Mouse (Mus musculus) neural tube, embryonic 12.5 days (tissue): Measurements from ENCODE around the gene Bola3. TPM values are rescaled to one million over a fixed set of nuclear protein-coding genes. Genes with fewer than 3 reads are reported as not detected.

Experiments used
- ATAC-seq: fragments of 200-750 bp; cut with Nextera tagmentation; 2 replicates; pipeline ENCODE4 v1.8.0; 2017; ENCODE audit warnings: low read depth, mild to moderate bottlenecking, moderate TSS enrichment, moderate library complexity; ENCODE audit not compliant: low FRiP score
- H3K27ac ChIP-seq: fragments of 300-500 bp; sonication (generic); 2 replicates; pipeline ENCODE4 v1.5.1; 2016
- H3K27me3 ChIP-seq: fragments of 300-500 bp; sonication (generic); replicated peaks from 2 replicates; pipeline ENCODE4 v1.6.1; 2016; ENCODE audit warnings: mild to moderate bottlenecking
- H3K36me3 ChIP-seq: fragments of 300-500 bp; sonication (generic); 2 replicates; pipeline ENCODE4 v1.6.1; 2016; ENCODE audit warnings: mild to moderate bottlenecking
- H3K4me1 ChIP-seq: fragments of 300-500 bp; sonication (generic); 2 replicates; pipeline ENCODE4 v1.6.1; 2016
- H3K4me2 ChIP-seq: fragments of 300-500 bp; sonication (generic); replicated peaks from 2 replicates; pipeline ENCODE4 v1.6.1; 2016; ENCODE audit warnings: mild to moderate bottlenecking
- H3K4me3 ChIP-seq: fragments of 300-500 bp; sonication (generic); 2 replicates; pipeline ENCODE4 v1.5.1; 2016
- H3K9ac ChIP-seq: fragments of 300-500 bp; sonication (generic); 2 replicates; pipeline ENCODE4 v1.6.1; 2016; ENCODE audit warnings: mild to moderate bottlenecking
- H3K9me3 ChIP-seq: fragments of 300-500 bp; sonication (generic); 2 replicates; pipeline ENCODE4 v1.6.1; 2016; ENCODE audit warnings: mild to moderate bottlenecking
- WGBS: fragments of 180-500 bp; shearing (Covaris S2); methylation state at CpG from one replicate; pipeline ENCODE4 v1.1.7; 2016; 5-methylcytosine and 5-hydroxymethylcytosine counted together
- polyA plus RNA-seq: library from polyadenylated mRNA; unstranded; fragments of >200 nt; fragmentation: Nextera tagmentation; extraction: Ambion mirVana; gene quantifications from 2 replicates; pipeline ENCODE4 v1.2.1, GENCODE M21; 2016

Gene Bola3
- polyA plus RNA-seq, 1 experiment from 2014 or later: 92.1 TPM

- Histone ChIP-seq H3K27me3 (no peaks in the 10 kb centered on the region), H3K4me3 (peak overlapping the region; percentile 82), H3K27ac (no peak overlapping the region), H3K4me2 (peak overlapping the region; percentile 84), H3K9me3 (no peaks in the 10 kb centered on the region), H3K9ac (peak overlapping the region; percentile 92), H3K36me3 (peaks cover 22% of the 10 kb centered on the region), H3K4me1 (peaks cover 13% of the 10 kb centered on the region)
- ATAC-seq: no peak
- WGBS: 85% methylated on average over 7 of the region's 7 CpGs
Observed at GRCm38 (mm10) chr6:83350172-83350571, 1.2 kb downstream of the Bola3 start.

GRCm38 (mm10) chr6:83350851-83351405, 2.0 kb downstream of the Bola3 start:
- H3K4me2 ChIP-seq: no peak overlapping the region
- no peaks in the 10 kb centered on the region for H3K9me3 ChIP-seq
- H3K4me1 ChIP-seq: peaks cover 13% of the 10 kb centered on the region
- H3K27me3 ChIP-seq: no peaks in the 10 kb centered on the region
- no peak overlapping the region for H3K27ac ChIP-seq
- no peak overlapping the region for H3K9ac ChIP-seq
- ATAC-seq: no peak
- 91% methylated on average over 16 of the region's 16 CpGs for WGBS
- peaks cover 26% of the 10 kb centered on the region for H3K36me3 ChIP-seq
- H3K4me3 ChIP-seq: no peak overlapping the region

GRCm38 (mm10) chr6:83351490-83352160, 2.7 kb downstream of the Bola3 start:
- ATAC-seq: no peak
- H3K9ac ChIP-seq: no peak overlapping the region

GRCm38 (mm10) chr6:83352666-83353410, 3.9 kb downstream of the Bola3 start:
- Histone ChIP-seq H3K36me3 (peaks cover 26% of the 10 kb centered on the region), H3K27me3 (no peaks in the 10 kb centered on the region), H3K27ac (no peak overlapping the region), H3K9me3 (no peaks in the 10 kb centered on the region), H3K4me2 (no peak overlapping the region), H3K4me3 (no peak overlapping the region), H3K9ac (no peak overlapping the region), H3K4me1 (peaks cover 13% of the 10 kb centered on the region)
- WGBS: 93% methylated on average over 24 of the region's 24 CpGs
- no peak for ATAC-seq

More at GRCm38 (mm10) chr6:83351490-83352160, 2.7 kb downstream of the Bola3 start:
- Histone ChIP-seq H3K27ac (no peak overlapping the region), H3K27me3 (no peaks in the 10 kb centered on the region), H3K36me3 (peaks cover 26% of the 10 kb centered on the region), H3K4me3 (no peak overlapping the region), H3K4me1 (peaks cover 13% of the 10 kb centered on the region), H3K4me2 (no peak overlapping the region), H3K9me3 (no peaks in the 10 kb centered on the region)
- 88% methylated on average over 7 of the region's 7 CpGs for WGBS

GRCm38 (mm10) chr6:83354856-83355781, 6.2 kb downstream of the Bola3 start:
- Histone ChIP-seq H3K4me2 (no peak overlapping the region), H3K9ac (no peak overlapping the region), H3K36me3 (peaks cover 44% of the 10 kb centered on the region), H3K27me3 (no peaks in the 10 kb centered on the region), H3K4me1 (peaks cover 3% of the 10 kb centered on the region), H3K9me3 (no peaks in the 10 kb centered on the region), H3K27ac (no peak overlapping the region), H3K4me3 (no peak overlapping the region)
- 85% methylated on average over 9 of the region's 9 CpGs for WGBS
- ATAC-seq: no peak

GRCm38 (mm10) chr6:83356569-83357138, 7.7 kb downstream of the Bola3 start:
- H3K9ac ChIP-seq: no peak overlapping the region
- H3K36me3 ChIP-seq: peaks cover 56% of the 10 kb centered on the region
- ATAC-seq: peak; percentile 55; the same call in 1 of the 2 replicates
- no peak overlapping the region for H3K4me2 ChIP-seq
- no peaks in the 10 kb centered on the region for H3K27me3 ChIP-seq
- no peak overlapping the region for H3K4me3 ChIP-seq
- H3K27ac ChIP-seq: no peak overlapping the region
- H3K4me1 ChIP-seq: no peaks in the 10 kb centered on the region
- 25% methylated on average over 7 of the region's 7 CpGs for WGBS
- H3K9me3 ChIP-seq: no peaks in the 10 kb centered on the region

GRCm38 (mm10) chr6:83357436-83357835, 8.5 kb downstream of the Bola3 start:
- H3K27ac ChIP-seq: no peak overlapping the region
- no peak overlapping the region for H3K4me2 ChIP-seq
- H3K4me1 ChIP-seq: no peaks in the 10 kb centered on the region
- no peak for ATAC-seq
- H3K27me3 ChIP-seq: no peaks in the 10 kb centered on the region
- no peak overlapping the region for H3K9ac ChIP-seq
- H3K4me3 ChIP-seq: no peak overlapping the region
- no peaks in the 10 kb centered on the region for H3K9me3 ChIP-seq
- 94% methylated on average over 10 of the region's 10 CpGs for WGBS
- peaks cover 57% of the 10 kb centered on the region for H3K36me3 ChIP-seq

GRCm38 (mm10) chr6:83361523-83362248, 12.7 kb downstream of the Bola3 start:
- WGBS: 90% methylated on average over 11 of the region's 11 CpGs
- Histone ChIP-seq H3K27me3 (no peaks in the 10 kb centered on the region), H3K36me3 (peaks cover 54% of the 10 kb centered on the region), H3K9me3 (no peaks in the 10 kb centered on the region), H3K27ac (no peak overlapping the region), H3K9ac (no peak overlapping the region), H3K4me3 (no peak overlapping the region), H3K4me1 (no peaks in the 10 kb centered on the region), H3K4me2 (no peak overlapping the region)
- ATAC-seq: no peak

GRCm38 (mm10) chr6:83363075-83363474, 14.1 kb downstream of the Bola3 start:
- ATAC-seq: no peak
- H3K36me3 ChIP-seq: peaks cover 65% of the 10 kb centered on the region

GRCm38 (mm10) chr6:83370316-83370965, 21.5 kb downstream of the Bola3 start:
- no peak overlapping the region for H3K9ac ChIP-seq
- WGBS: 93% methylated on average over 21 of the region's 21 CpGs
- no peak for ATAC-seq

More at GRCm38 (mm10) chr6:83363075-83363474, 14.1 kb downstream of the Bola3 start:
- no peak overlapping the region for H3K27ac ChIP-seq
- no peaks in the 10 kb centered on the region for H3K4me1 ChIP-seq
- no peaks in the 10 kb centered on the region for H3K27me3 ChIP-seq
- H3K4me3 ChIP-seq: no peak overlapping the region
- H3K9ac ChIP-seq: no peak overlapping the region
- no peak overlapping the region for H3K4me2 ChIP-seq
- 94% methylated on average over 12 of the region's 12 CpGs for WGBS
- H3K9me3 ChIP-seq: no peaks in the 10 kb centered on the region

GRCm38 (mm10) chr6:83371350-83371749, 22.4 kb downstream of the Bola3 start:
- H3K4me1 ChIP-seq: no peaks in the 10 kb centered on the region
- H3K27ac ChIP-seq: no peak overlapping the region
- WGBS: 87% methylated on average over 3 of the region's 3 CpGs
- peaks cover 94% of the 10 kb centered on the region for H3K36me3 ChIP-seq
- no peak for ATAC-seq
- no peak overlapping the region for H3K4me3 ChIP-seq
- H3K9ac ChIP-seq: no peak overlapping the region
- H3K4me2 ChIP-seq: no peak overlapping the region
- H3K27me3 ChIP-seq: no peaks in the 10 kb centered on the region
- no peaks in the 10 kb centered on the region for H3K9me3 ChIP-seq

More at GRCm38 (mm10) chr6:83370316-83370965, 21.5 kb downstream of the Bola3 start:
- H3K27ac ChIP-seq: no peak overlapping the region
- H3K4me1 ChIP-seq: no peaks in the 10 kb centered on the region
- H3K4me3 ChIP-seq: no peak overlapping the region
- H3K36me3 ChIP-seq: peaks cover 89% of the 10 kb centered on the region
- no peak overlapping the region for H3K4me2 ChIP-seq
- no peaks in the 10 kb centered on the region for H3K27me3 ChIP-seq
- H3K9me3 ChIP-seq: no peaks in the 10 kb centered on the region
